Mouse (Mus musculus): Measurements from ENCODE around the gene Stxbp5.

DNA sequence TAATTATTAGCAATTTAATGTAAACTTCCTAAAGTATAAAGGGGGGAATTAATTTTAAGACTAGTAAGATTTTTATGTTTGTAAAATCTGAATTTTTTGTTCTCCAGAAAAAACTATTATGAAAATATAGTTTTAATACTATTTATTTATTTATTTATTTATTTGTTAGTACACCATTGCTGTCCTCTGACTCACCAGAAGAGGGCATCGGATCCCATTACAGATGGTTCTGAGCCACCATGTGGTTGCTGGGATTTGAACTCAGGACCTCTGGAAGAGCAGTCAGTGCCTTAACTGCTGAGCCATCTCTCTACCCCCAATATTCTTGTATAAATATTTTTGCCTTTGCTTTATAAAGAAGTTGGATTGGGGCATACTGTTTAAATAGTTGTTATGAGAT, 104.5 kb downstream of the Stxbp5 start:
- TF ChIP-seq CTCF (IDR thresholded peaks at IDR 0.05; ENCODE audit: insufficient read depth, low read depth, low read length): no peak
- TF ChIP-seq POLR2A (IDR thresholded peaks at IDR 0.05; ENCODE audit: insufficient read depth, low read depth, low read length): no peak

Measured in olfactory bulb, adult 2 months (tissue).